Mouse (Mus musculus) CD8-positive naive resting alpha-beta T cell, adult 57 days (primary cell): Measurements from ENCODE around the gene 4931429L15Rik. TPM values are rescaled to one million over a fixed set of nuclear protein-coding genes. Genes with fewer than 3 reads are reported as not detected.

ENCODE experiments used
- total RNA-seq: library from RNA; stranded (reverse); gene quantifications from one replicate; pipeline ENCODE4 v1.2.4, GENCODE M21; 2023

4931429L15Rik gene
- total RNA-seq: not detected

DNA sequence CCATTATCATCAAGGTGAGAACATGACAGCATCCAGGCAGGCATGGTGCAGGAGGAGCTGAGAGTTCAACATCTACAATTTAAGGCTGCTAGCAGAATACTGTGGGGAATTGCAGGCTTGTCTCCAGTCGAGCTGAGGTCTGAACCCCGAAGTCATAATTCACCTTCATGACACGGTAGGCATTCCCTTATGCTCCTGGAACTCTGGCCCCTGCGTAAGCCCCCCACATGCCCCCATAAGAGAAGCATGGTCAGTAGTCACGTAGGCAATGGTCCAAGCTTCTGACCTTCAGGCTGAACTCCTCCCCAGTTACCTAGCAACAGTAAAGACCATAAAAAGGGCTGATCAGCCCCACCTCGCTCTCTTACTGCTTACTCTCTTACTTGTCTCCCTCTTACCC is at the start of gene 4931429L15Rik:
4931429L15Rik (minus strand) TSS at position 101 of the 400 bp plus-strand sequence.

DNA sequence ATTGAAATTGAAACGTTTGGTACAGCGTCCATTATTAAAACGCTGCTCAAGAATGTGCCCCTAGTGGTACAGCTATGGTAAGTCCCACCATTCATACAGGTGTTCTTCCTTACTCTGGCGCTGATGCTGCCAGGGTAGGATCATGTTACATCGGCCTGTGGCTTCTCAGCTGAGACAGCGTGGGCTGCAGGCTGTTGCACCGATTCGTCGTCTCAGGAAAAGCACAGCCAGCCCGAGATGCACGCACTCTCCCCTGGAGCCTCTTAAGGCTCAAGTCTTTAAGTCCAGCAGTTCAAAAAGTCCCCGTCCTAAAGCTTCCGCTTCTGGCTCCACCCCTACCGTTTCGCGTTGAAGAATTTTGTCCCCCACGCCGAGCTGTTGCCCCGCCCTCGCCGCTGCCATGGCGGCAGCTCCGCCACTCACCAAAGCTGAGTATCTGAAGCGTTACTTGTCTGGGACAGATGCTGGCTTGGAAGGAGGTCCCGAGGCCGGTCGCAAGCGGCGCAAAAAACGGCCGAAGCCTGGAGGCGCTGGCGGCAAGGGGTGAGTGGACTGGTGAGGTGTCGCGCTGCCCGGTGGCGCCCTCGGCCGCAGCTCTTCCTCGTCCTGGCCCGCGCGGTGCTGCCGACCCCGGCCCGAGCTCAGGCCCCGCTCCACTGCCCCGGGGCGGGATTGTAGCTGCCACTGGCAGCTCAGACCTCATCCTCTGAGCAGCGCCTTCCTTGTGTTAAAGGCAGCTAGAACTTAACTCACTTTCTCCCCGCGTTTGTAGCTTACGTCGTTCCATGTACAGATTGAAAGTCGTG is 37.0 kb downstream of the 4931429L15Rik start, which contains the start of gene Bud13:
Bud13 (plus strand) TSS at position 378 of the 806 bp plus-strand sequence.

DNA sequence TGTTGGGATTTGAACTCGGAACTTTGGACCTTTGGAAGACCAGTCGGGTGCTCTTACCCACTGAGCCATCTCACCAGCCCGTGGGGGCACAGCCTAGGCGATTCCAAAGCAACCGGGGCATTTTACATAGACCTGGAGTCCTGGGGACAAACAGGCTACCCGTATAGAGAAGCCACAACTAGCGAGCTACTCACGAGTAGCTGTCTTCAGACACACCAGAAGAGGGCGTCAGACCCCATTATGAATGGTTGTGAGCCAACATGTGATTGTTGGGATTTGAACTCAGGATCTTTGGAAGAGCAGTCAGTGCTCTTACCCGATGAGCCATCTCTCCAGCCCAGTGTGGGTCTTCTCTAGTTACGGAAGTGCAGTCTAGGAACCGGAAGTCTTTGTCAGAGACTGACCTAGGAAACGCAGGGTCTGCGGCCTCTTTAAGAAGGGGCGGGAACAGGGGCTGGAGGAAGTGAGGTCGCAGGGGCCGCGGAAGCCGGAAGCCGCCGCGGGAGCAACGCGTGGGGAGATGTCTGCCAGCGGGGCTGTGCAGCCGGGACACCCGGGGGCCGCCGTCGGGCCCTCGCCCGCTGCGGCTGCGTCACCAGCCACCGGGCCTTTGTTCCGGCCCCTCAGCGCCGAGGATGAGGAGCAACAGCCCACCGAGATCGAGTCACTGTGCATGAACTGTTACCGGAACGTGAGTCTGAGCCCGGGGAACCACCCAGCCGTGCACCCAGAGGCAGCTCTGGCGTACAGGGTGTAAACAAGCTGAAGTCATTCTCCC is 46.9 kb downstream of the 4931429L15Rik start, which contains the start of gene Zpr1:
Zpr1 (plus strand) TSS at position 388 of the 778 bp plus-strand sequence.

DNA sequence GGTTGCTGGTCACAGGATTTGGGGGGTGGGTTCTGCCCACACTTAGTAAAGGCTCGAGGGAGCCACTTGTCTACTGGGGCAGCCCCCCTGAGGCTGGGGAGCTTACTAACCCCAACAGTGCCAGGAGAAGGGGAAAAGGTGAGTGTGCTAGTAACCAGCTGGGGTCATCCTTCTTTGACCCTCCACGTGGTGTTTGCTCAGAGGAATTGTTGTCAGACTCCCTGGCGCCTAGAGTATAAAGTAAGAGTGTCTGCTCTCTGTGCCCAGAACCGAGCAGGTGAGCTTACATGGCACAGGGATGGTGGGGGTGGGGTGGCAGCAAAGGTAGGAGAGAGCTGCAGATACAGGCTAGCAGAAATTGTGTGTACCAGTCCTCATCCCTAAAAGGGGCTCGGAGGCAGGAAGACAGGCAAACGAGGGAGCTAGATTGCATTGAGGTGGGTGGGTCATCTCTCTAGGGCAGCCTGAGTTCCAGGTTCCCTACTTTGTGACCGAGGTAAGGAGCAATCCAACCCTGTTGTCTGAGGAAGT is 51.4 kb downstream of the 4931429L15Rik start, which contains the start of gene Apoa5:
Apoa5 (plus strand) TSS at position 291 of the 531 bp plus-strand sequence.

Other genes with a start within 250 kb of the 4931429L15Rik start
- gene Apoa1, start 91.4 kb downstream of the 4931429L15Rik start, total RNA-seq: not detected
- gene Apoc3, start 84.3 kb downstream of the 4931429L15Rik start, total RNA-seq: not detected
- gene Apoa4, start 79.3 kb downstream of the 4931429L15Rik start, total RNA-seq: not detected
- gene Apoa5, start 51.4 kb downstream of the 4931429L15Rik start, total RNA-seq: not detected
- gene Zpr1, start 46.9 kb downstream of the 4931429L15Rik start, total RNA-seq: 96.9 TPM
- 24.8 TPM for gene Bud13, start 37.0 kb downstream of the 4931429L15Rik start, total RNA-seq